Mouse (Mus musculus): Measurements from ENCODE around the gene Hist1h2be. TPM values are rescaled to one million over a fixed set of nuclear protein-coding genes. Genes with fewer than 3 reads are reported as not detected.

Hist1h2be gene
- polyA plus RNA-seq (2012; ENCODE audit: low replicate concordance) = 1.7 and 2.0 TPM in 2 replicates

DNA sequence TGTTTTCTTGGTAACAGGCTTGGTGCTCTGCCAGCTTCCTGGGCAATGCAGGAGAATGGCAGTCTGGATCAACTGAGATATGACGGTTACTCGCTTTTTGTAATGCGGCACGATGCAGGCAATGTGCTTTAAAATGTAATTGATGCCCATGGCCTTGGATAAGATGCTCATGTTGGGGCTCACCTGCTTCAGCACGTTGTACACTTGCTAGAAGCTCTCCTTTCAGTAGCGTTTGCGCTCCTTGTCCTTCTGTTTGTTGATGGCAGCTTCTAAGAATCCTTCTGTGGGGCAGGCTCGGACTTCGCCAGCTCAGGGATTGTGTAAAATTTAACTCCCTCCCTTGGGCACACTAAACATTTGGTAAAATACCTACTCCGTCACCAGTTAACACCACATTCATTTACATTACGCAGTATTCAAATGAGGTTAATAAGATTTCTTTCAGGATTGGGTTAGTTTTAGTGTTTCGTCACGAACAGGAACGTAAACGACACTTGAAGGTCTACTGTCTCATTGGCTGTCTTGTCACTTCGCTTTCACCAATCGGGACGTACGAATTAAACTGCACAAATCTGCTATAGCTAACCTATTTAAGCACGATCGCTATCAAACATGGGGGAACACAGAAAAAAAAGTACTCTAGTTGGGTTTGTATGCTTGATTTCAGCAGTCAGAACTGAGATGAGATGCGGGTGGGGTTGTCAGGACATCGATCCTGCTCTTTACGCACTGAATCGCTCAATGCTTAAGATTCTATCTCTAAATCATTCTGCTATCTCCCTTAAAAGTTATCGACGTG is at the start of gene Hist1h2be:
Gene Hist1h2be, minus strand, starts transcription at position 392 of the 799 bp plus-strand sequence.

DNA sequence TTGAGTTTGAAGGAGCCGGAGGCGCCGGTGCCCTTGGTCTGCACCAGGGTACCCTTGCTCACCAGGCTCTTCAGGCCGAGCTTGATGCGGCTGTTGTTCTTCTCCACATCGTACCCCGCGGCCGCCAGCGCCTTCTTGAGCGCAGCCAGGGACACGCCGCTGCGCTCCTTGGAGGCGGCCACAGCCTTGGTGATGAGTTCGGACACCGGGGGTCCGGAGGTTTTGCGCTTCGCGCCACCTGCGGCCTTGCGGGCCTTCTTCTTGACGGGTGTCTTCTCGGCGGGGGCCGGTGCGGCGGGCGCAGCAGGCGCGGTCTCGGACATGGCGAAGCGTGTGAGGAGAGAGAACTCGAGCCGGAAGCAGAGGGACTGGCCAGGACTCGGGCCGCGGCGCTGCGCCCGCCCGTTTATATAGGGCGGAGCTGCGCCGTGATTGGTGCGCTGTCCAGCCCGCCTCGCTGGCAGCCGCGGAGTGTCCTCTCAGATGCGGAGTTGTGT is 1.3 kb upstream of the Hist1h2be start, which contains the start of gene Hist1h1e:
Gene Hist1h1e, minus strand, starts transcription at position 384 of the 497 bp plus-strand sequence.

DNA sequence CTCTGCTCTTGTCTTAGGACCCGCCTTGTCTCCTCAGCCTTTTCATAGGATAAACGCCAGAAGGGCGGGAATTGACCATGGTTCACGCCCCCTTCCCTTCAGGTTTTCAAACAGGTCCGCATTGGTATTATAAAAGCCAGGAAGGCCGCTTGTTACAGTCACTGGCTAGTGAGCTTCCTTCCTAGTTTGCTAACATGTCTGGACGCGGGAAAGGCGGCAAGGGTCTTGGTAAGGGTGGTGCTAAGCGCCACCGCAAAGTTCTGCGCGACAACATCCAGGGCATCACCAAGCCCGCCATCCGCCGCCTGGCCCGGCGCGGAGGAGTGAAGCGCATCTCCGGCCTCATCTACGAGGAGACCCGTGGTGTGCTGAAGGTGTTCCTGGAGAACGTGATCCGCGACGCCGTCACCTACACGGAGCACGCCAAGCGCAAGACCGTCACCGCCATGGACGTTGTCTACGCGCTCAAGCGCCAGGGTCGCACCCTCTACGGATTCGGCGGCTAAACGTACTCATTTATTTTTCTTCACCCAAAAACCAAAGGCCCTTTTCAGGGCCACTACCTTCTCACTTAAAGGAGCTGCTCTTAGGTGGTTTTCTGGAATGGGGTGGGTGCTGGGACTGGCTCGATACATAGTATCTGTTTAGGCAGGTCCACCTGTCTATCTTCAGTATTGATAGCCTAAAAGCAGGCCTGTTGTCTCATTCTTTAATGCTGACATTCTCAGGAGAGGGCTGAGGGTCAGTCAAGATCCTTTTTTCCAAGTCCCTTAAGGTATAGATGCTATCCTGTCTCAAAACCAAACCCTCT is 39.3 kb downstream of the Hist1h2be start, which contains the start of gene Hist1h4d:
Gene Hist1h4d, plus strand, starts transcription at position 191 of the 811 bp plus-strand sequence.

DNA sequence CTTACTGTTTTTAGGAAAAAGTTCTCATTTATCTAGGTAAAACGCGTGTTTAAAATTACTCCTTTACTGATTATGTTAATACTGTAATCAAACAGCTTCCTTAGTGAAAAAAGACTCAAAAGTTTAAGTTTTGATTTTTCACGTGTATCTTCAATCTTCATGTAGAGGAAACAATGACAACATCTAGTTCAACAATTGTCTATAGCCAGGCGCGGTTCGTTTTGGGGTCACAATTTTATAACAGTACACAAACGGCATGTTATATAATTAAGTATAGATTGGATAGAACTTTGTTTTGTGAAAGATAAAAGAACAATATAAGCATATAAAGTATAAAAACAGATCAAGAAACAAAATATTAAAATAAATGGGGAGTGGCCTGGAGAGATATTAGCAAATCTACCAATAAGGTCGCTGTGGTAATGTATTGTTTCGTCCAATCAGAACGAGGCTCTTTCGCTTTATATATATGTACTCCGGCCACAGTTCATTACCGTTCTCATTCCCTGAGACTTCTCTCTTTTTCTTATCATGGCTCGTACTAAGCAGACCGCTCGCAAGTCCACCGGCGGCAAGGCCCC is 45.6 kb downstream of the Hist1h2be start, which contains the start of gene Hist1h3d:
Gene Hist1h3d, plus strand, starts transcription at position 493 of the 581 bp plus-strand sequence.

DNA sequence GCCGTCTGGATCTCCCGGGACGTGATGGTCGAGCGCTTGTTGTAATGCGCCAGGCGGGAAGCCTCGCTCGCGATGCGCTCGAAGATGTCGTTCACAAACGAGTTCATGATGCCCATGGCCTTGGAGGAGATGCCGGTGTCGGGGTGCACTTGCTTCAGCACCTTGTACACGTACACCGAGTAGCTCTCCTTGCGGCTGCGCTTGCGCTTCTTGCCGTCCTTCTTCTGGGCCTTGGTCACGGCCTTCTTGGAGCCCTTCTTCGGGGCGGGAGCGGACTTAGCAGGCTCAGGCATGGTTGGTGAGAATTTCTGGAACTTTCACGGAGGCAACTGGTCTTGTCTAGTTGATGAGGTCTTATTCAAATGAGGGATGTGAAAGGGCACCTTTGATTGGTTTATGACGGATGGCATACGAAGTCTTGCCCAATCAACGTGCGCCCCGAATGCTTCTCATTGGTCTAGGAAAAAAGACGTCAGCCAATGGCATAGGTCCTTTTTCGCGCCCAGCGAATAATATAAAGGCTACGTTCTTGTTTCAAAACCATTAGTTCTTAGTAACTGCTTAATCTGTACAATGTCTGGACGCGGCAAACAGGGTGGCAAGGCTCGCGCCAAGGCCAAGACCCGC is 46.9 kb downstream of the Hist1h2be start, which contains the start of the genes Hist1h2bf and Hist1h2ad:
Gene Hist1h2bf, minus strand, starts transcription at position 299 of the 627 bp plus-strand sequence.
Gene Hist1h2ad, plus strand, starts transcription at position 484 of the 627 bp plus-strand sequence.

DNA sequence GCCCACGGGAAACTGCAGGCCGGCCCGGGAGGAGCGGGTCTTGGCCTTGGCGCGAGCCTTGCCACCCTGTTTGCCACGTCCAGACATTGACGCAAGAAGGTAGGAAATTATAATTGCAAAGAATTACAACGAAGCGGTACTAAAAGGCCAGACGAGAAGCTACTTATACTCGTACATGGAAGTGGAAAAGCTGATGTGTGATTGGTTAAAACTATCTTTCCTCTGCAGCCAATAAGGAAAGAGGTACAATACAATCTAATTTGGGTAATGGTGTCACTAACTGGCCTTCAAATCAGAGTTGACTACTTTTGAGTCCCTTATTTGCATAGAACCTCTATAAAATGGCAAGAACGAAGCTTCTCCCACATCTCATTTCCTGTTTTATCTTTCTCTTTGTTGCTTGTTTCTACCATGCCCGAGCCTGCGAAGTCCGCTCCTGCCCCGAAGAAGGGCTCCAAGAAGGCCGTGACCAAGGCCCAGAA is 49.9 kb downstream of the Hist1h2be start, which contains the start of the genes Hist1h2ae and Hist1h2bg:
Gene Hist1h2ae, minus strand, starts transcription at position 199 of the 482 bp plus-strand sequence.
Gene Hist1h2bg, plus strand, starts transcription at position 375 of the 482 bp plus-strand sequence.

DNA sequence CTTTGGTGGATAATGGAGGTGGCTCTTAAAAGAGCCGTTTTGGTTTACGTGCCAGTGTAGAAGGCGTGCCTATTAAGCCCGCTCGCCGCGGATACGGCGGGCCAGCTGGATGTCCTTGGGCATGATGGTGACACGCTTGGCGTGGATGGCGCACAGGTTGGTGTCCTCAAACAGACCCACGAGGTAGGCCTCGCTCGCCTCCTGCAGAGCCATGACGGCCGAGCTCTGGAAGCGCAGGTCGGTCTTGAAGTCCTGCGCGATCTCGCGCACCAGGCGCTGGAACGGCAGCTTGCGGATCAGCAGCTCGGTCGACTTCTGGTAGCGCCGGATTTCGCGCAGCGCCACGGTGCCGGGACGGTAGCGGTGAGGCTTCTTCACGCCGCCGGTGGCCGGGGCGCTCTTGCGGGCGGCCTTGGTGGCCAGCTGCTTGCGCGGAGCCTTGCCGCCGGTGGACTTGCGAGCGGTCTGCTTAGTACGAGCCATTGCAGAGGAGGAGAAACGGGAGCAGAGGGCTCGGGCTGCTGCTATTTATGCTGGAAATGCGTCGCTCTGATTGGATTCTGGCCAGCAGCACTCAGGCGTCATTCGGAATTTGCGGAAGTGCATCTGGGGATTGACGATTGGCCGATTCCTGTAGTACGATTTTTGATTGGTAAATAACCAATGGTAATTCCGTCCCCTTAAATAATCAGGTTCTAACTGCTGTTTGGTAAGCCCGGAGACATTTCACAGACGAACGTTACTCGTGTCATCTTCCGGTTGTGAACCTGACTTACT is 58.9 kb downstream of the Hist1h2be start, which contains the start of gene Hist1h3e:
Gene Hist1h3e, minus strand, starts transcription at position 487 of the 777 bp plus-strand sequence.

DNA sequence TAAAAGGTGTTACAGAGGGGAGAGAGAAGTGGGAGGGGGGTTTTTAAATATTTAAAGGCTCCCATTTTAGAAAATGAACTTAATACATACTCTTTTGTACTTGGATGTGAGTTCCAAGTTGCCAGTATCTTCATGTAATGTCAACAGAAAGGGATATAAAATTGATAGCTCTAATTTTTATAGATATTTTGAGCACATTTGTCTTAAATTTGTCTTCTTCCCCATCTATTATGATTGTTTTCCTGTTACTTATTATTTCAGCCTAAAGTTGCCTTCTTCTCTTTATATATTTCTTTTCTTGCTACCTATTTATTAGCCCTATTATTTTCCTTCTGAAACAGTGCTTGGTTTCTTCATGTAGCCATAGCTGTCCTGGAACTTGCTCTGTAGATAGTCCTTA is 68.0 kb downstream of the Hist1h2be start, which contains the start of gene Hist1h1d:
Gene Hist1h1d, plus strand, starts transcription at position 301 of the 400 bp plus-strand sequence.

DNA sequence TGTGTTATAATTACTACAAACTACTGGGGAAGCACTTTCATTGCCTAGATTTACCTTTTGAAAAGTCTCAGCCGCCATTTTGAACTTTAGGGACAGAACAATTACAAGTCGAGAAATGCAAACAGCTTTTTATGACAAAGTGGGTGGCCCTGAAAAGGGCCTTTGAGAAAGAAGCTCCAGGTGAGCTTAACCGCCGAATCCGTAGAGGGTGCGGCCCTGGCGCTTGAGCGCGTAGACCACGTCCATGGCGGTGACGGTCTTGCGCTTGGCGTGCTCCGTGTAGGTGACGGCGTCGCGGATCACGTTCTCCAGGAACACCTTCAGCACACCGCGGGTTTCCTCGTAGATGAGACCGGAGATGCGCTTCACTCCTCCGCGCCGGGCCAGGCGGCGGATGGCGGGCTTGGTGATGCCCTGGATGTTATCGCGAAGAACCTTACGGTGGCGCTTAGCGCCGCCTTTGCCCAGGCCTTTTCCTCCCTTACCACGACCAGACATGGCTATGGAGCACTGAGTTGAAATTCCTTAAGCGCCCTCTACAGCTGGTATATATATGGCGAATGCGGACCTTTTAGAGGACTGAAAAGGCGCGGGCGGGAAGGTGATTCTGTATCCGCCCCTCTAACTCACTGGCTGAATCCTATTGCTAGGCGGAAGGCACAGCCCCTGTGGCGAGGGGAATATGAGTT is 69.6 kb downstream of the Hist1h2be start, which contains the start of gene Hist1h4f:
Gene Hist1h4f, minus strand, starts transcription at position 503 of the 689 bp plus-strand sequence.

DNA sequence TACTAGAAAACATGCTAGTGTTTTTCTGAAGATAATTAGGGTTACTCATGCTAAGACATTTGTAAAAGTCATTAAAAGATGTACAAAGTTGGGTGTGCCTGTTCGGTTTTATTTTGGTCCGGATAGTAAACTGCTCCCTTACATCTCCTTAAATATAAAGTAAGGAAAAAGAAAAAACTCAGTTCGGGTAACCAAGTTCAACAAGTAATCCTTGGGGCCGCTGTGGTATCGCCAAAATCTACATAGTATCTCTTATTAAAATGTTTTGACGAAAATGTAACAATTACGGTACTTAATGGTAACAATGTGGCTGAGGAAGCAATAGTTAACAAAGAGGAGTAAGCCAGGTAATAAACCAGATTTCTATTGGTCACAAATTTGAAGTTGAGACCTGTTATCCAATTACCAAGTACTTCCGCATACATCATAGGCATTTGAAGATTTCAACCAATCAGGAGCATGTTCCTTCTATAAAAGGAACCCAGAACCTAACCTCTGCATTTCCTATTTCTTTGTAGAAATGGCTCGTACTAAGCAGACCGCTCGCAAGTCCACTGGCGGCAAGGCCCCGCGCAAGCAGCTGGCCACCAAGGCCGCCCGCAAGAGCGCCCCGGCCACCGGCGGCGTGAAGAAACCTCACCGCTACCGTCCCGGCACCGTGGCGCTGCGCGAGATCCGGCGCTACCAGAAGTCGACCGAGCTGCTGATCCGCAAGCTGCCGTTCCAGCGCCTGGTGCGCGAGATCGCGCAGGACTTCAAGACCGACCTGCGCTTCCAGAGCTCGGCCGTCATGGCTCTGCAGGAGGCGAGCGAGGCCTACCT is 76.7 kb downstream of the Hist1h2be start, which contains the start of gene Hist1h3f:
Gene Hist1h3f, plus strand, starts transcription at position 88 of the 822 bp plus-strand sequence.

DNA sequence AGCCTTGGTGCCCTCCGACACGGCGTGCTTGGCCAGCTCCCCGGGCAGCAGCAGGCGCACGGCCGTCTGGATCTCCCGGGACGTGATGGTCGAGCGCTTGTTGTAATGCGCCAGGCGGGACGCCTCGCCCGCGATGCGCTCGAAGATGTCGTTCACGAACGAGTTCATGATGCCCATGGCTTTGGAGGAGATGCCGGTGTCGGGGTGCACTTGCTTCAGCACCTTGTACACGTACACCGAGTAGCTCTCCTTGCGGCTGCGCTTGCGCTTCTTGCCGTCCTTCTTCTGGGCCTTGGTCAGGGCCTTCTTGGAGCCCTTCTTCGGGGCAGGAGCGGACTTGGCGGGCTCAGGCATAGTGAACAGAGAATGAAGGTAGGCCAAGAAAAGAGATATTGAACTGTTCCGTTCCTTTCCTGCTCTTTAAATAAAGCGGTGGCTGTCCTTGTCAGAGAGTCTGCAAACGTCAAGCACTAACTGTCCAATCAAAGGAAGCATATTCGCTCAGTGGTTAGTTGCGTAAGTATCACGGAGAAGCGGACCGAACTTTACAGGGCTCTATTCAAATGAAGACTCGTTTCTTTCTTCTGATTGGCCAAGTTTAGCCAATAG is 77.8 kb downstream of the Hist1h2be start, which contains the start of gene Hist1h2bh:
Gene Hist1h2bh, minus strand, starts transcription at position 394 of the 609 bp plus-strand sequence.

DNA sequence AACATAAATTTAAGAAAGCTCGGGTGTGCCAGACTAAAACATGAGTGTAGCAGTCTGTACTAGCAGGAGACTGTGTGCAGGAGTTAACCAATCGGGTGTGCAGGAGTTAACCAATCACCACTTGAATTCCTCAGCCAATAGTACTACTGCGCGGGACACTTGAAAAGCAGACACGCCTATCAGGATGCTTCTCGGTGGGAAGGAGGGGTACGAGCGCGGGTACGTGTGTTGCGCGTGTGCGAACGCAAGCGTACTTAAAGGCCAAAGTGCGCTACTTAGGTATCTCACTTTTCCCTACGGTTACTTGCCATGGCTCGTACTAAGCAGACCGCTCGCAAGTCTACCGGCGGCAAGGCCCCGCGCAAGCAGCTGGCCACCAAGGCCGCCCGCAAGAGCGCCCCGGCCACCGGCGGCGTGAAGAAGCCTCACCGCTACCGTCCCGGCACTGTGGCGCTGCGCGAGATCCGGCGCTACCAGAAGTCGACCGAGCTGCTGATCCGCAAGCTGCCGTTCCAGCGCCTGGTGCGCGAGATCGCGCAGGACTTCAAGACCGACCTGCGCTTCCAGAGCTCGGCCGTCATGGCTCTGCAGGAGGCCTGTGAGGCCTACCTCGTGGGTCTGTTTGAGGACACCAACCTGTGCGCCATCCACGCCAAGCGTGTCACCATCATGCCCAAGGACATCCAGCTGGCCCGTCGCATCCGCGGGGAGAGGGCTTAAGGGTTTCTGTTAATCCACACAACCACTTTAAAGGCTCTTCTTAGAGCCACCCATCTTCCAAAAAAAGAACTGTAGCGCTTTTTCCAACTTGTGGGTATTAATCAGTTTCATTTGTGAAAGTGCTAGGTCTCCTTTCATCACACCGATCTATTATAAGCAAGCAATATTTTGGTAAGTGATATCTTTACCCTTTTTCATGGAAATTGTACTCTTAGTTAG is 85.5 kb downstream of the Hist1h2be start, which contains the start of gene Hist1h3g:
Gene Hist1h3g, plus strand, starts transcription at position 286 of the 939 bp plus-strand sequence.

Other genes starting within 250 kb of the Hist1h2be start
- 4.0 and 4.7 TPM in 2 replicates for gene Abt1, start 197.3 kb downstream of the Hist1h2be start, polyA plus RNA-seq (2012; ENCODE audit: low replicate concordance)
- gene Btn1a1, start 155.2 kb downstream of the Hist1h2be start, polyA plus RNA-seq (2012; ENCODE audit: low replicate concordance) = 0.12 and 0.15 TPM in 2 replicates
- gene Btn2a2, start 132.3 kb downstream of the Hist1h2be start, polyA plus RNA-seq (2012; ENCODE audit: low replicate concordance) = not detected in 2 replicates
- 22.4 and 24.1 TPM in 2 replicates for gene Hist1h4h, start 90.1 kb downstream of the Hist1h2be start, polyA plus RNA-seq (2012; ENCODE audit: low replicate concordance)
- gene Hist1h2af, start 87.2 kb downstream of the Hist1h2be start, polyA plus RNA-seq (2012; ENCODE audit: low replicate concordance) = 1,274 and 2,101 TPM in 2 replicates
- gene Hist1h3g, start 85.7 kb downstream of the Hist1h2be start, polyA plus RNA-seq (2012; ENCODE audit: low replicate concordance) = 9.7 and 27.2 TPM in 2 replicates
- gene Hist1h2bh, start 77.7 kb downstream of the Hist1h2be start, polyA plus RNA-seq (2012; ENCODE audit: low replicate concordance) = 2.6 and 2.9 TPM in 2 replicates
- 7.8 and 13.9 TPM in 2 replicates for gene Hist1h3f, start 77.1 kb downstream of the Hist1h2be start, polyA plus RNA-seq (2012; ENCODE audit: low replicate concordance)
- 39.6 and 48.6 TPM in 2 replicates for gene Hist1h4f, start 69.5 kb downstream of the Hist1h2be start, polyA plus RNA-seq (2012; ENCODE audit: low replicate concordance)
- 0.89 and 1.4 TPM in 2 replicates for gene Hist1h1d, start 67.9 kb downstream of the Hist1h2be start, polyA plus RNA-seq (2012; ENCODE audit: low replicate concordance)
- gene Hist1h3e, start 58.8 kb downstream of the Hist1h2be start, polyA plus RNA-seq (2012; ENCODE audit: low replicate concordance) = 12.2 and 20.5 TPM in 2 replicates
- 20.4 and 37.8 TPM in 2 replicates for gene Hist1h2ae, start 49.9 kb downstream of the Hist1h2be start, polyA plus RNA-seq (2012; ENCODE audit: low replicate concordance)
- 19.7 and 30.7 TPM in 2 replicates for gene Hist1h2bg, start 49.7 kb downstream of the Hist1h2be start, polyA plus RNA-seq (2012; ENCODE audit: low replicate concordance)
- gene Hist1h2bf, start 46.9 kb downstream of the Hist1h2be start, polyA plus RNA-seq (2012; ENCODE audit: low replicate concordance) = 15.2 and 20.1 TPM in 2 replicates
- 1.2 and 1.8 TPM in 2 replicates for gene Hist1h2ad, start 46.7 kb downstream of the Hist1h2be start, polyA plus RNA-seq (2012; ENCODE audit: low replicate concordance)
- 1.1 and 5.4 TPM in 2 replicates for gene Hist1h3d, start 45.4 kb downstream of the Hist1h2be start, polyA plus RNA-seq (2012; ENCODE audit: low replicate concordance)
- 21.9 and 50.4 TPM in 2 replicates for gene Hist1h4d, start 39.5 kb downstream of the Hist1h2be start, polyA plus RNA-seq (2012; ENCODE audit: low replicate concordance)
- 6.8 and 18.7 TPM in 2 replicates for gene Hist1h1e, start 1.4 kb upstream of the Hist1h2be start, polyA plus RNA-seq (2012; ENCODE audit: low replicate concordance)
- gene Hist1h2ac, start 62.8 kb upstream of the Hist1h2be start, polyA plus RNA-seq (2012; ENCODE audit: low replicate concordance) = 1.7 and 2.0 TPM in 2 replicates
- 3.1 and 3.3 TPM in 2 replicates for gene Hist1h2bc, start 63.1 kb upstream of the Hist1h2be start, polyA plus RNA-seq (2012; ENCODE audit: low replicate concordance)
- gene Hist1h1t, start 74.7 kb upstream of the Hist1h2be start, polyA plus RNA-seq (2012; ENCODE audit: low replicate concordance) = not detected in 2 replicates
- gene Hist1h4c, start 77.3 kb upstream of the Hist1h2be start, polyA plus RNA-seq (2012; ENCODE audit: low replicate concordance) = 3.9 and 4.0 TPM in 2 replicates
- gene Hfe, start 89.7 kb upstream of the Hist1h2be start, polyA plus RNA-seq (2012; ENCODE audit: low replicate concordance) = 5.0 and 7.1 TPM in 2 replicates
- gene Hist1h1c, start 117.7 kb upstream of the Hist1h2be start, polyA plus RNA-seq (2012; ENCODE audit: low replicate concordance) = 13.0 and 32.3 TPM in 2 replicates
- gene Hist1h3c, start 124.5 kb upstream of the Hist1h2be start, polyA plus RNA-seq (2012; ENCODE audit: low replicate concordance) = 4.9 and 12.8 TPM in 2 replicates
- 14.4 and 31.0 TPM in 2 replicates for gene Hist1h2bb, start 125.6 kb upstream of the Hist1h2be start, polyA plus RNA-seq (2012; ENCODE audit: low replicate concordance)
- 39.8 and 47.5 TPM in 2 replicates for gene Hist1h2ab, start 130.0 kb upstream of the Hist1h2be start, polyA plus RNA-seq (2012; ENCODE audit: low replicate concordance)
- 4.5 and 16.4 TPM in 2 replicates for gene Hist1h3b, start 131.1 kb upstream of the Hist1h2be start, polyA plus RNA-seq (2012; ENCODE audit: low replicate concordance)
- 7.2 and 8.6 TPM in 2 replicates for gene Hist1h4b, start 135.9 kb upstream of the Hist1h2be start, polyA plus RNA-seq (2012; ENCODE audit: low replicate concordance)
- 40.2 and 48.3 TPM in 2 replicates for gene Hist1h4a, start 140.1 kb upstream of the Hist1h2be start, polyA plus RNA-seq (2012; ENCODE audit: low replicate concordance)
- 0.45 and 5.1 TPM in 2 replicates for gene Hist1h3a, start 141.3 kb upstream of the Hist1h2be start, polyA plus RNA-seq (2012; ENCODE audit: low replicate concordance)
- 1.2 and 1.7 TPM in 2 replicates for gene Hist1h1a, start 142.5 kb upstream of the Hist1h2be start, polyA plus RNA-seq (2012; ENCODE audit: low replicate concordance)
- gene Trim38, start 148.8 kb upstream of the Hist1h2be start, polyA plus RNA-seq (2012; ENCODE audit: low replicate concordance) = not detected in 2 replicates
- gene Slc17a2, start 185.9 kb upstream of the Hist1h2be start, polyA plus RNA-seq (2012; ENCODE audit: low replicate concordance) = not detected in 2 replicates
- gene Slc17a3, start 218.3 kb upstream of the Hist1h2be start, polyA plus RNA-seq (2012; ENCODE audit: low replicate concordance) = not detected in 2 replicates
- not detected in 2 replicates for gene Slc17a1, start 246.6 kb upstream of the Hist1h2be start, polyA plus RNA-seq (2012; ENCODE audit: low replicate concordance)

Data from leukemia stem cell, adult 10-12 weeks (primary cell).